Comparison of ENCODE assay signal across 9 mouse cellular contexts in genomic region chr8:87663349-87664216, GRCm38 (mm10).
A peak's percentile ranks its signal among the peaks of the same experiment; 100 is the strongest.
DNase-seq lines count a peak whose midpoint lies in the region; ATAC-seq and TF ChIP-seq lines count a peak whose summit lies in the region.
"Had no signal": no experiment of that assay in that cellular context is flagged by ENCODE, and none has a peak within 500 bp of the region (broad histone marks: within the 10 kb centered on the region; RNA-seq: fewer than 3 reads in every experiment).

No protein-coding gene starts in this region.

- peak overlapping the region; percentile 21; the same call in 1 of the 2 replicates for H3K9ac ChIP-seq in heart, embryonic 12.5 days
- H3K9ac ChIP-seq in kidney, embryonic 16.5 days (replicated peaks; ENCODE audit: low read length): peak overlapping the region; percentile 55; the same call in 1 of the 2 replicates
- no peak overlapping the region for H3K9ac ChIP-seq in liver, embryonic 11.5 days (ENCODE audit: low read depth, low read length)
- peak overlapping the region; percentile 35 for H3K9ac ChIP-seq in neural tube, embryonic 11.5 days (ENCODE audit: low read length)
- H3K9ac ChIP-seq in stomach, embryonic 16.5 days (ENCODE audit: low read length): peak overlapping the region; percentile 49; the same call in 1 of the 2 replicates

- no peak for ATAC-seq in heart, embryonic 12.5 days (ENCODE audit: insufficient number of reproducible peaks, low FRiP score)
- peak; percentile 44; the same call in 1 of the 2 replicates for ATAC-seq in kidney, embryonic 16.5 days (ENCODE audit: low FRiP score, low TSS enrichment)
- 0 out of 2 replicates have a peak, but pooled peaks have one; percentile 55 for ATAC-seq in liver, embryonic 11.5 days (replicated peaks; ENCODE audit: low FRiP score)
- ATAC-seq in neural tube, embryonic 11.5 days (ENCODE audit: insufficient read depth, low FRiP score, low TSS enrichment): peak; percentile 45
- ATAC-seq in stomach, embryonic 16.5 days (ENCODE audit: insufficient read depth, low FRiP score): peak; percentile 20

- H3K4me1 ChIP-seq in embryonic fibroblast, embryonic 13.5 days (ENCODE audit: control insufficient read depth, insufficient read depth, low read length): peaks cover 4% of the 10 kb centered on the region; the same call in 1 of the 2 replicates
- peaks cover 28% of the 10 kb centered on the region for H3K4me1 ChIP-seq in heart, embryonic 12.5 days (replicated peaks)
- H3K4me1 ChIP-seq in kidney, embryonic 16.5 days (ENCODE audit: insufficient read depth, low read length): peaks cover 39% of the 10 kb centered on the region
- H3K4me1 ChIP-seq in liver, embryonic 11.5 days (replicated peaks; ENCODE audit: control insufficient read depth, insufficient read depth, low read length): peaks cover 10% of the 10 kb centered on the region
- H3K4me1 ChIP-seq in neural tube, embryonic 11.5 days (ENCODE audit: control insufficient read depth, insufficient read depth, low read length): peaks cover 39% of the 10 kb centered on the region
- H3K4me1 ChIP-seq in stomach, embryonic 16.5 days (ENCODE audit: control insufficient read depth, insufficient read depth, low read length): peaks cover 14% of the 10 kb centered on the region; the same call in 1 of the 2 replicates

- peak overlapping the region; percentile 14; the same call in 1 of the 2 replicates for H3K4me3 ChIP-seq in embryonic fibroblast, embryonic 13.5 days (ENCODE audit: insufficient read depth, low read length)
- peak overlapping the region; percentile 48 for H3K4me3 ChIP-seq in heart, embryonic 12.5 days
- peak overlapping the region; percentile 40 for H3K4me3 ChIP-seq in kidney, embryonic 16.5 days (ENCODE audit: low read length)
- H3K4me3 ChIP-seq in liver, embryonic 11.5 days (ENCODE audit: low read depth, low read length): peak overlapping the region; percentile 29
- no peak overlapping the region for H3K4me3 ChIP-seq in neural tube, embryonic 11.5 days (ENCODE audit: low read depth, low read length)
- H3K4me3 ChIP-seq in stomach, embryonic 16.5 days (replicated peaks; ENCODE audit: low read length): peak overlapping the region; percentile 31

- H3K4me2 ChIP-seq in heart, embryonic 12.5 days: peak overlapping the region; percentile 80
- H3K4me2 ChIP-seq in kidney, embryonic 16.5 days (replicated peaks; ENCODE audit: low read depth, low read length): peak overlapping the region; percentile 63
- peak overlapping the region; percentile 60 for H3K4me2 ChIP-seq in liver, embryonic 11.5 days
- peak overlapping the region; percentile 30 for H3K4me2 ChIP-seq in neural tube, embryonic 11.5 days (ENCODE audit: low read depth)
- H3K4me2 ChIP-seq in stomach, embryonic 16.5 days (ENCODE audit: low read depth, low read length): peak overlapping the region; percentile 55

- peak; percentile 74 for TF ChIP-seq CTCF in embryonic fibroblast, embryonic 13.5 days (IDR thresholded peaks at IDR 0.05; ENCODE audit: borderline replicate concordance, insufficient read depth, low read length)

- H3K9me3 ChIP-seq in heart, embryonic 12.5 days (replicated peaks): no peaks in the 10 kb centered on the region
- H3K9me3 ChIP-seq in kidney, embryonic 16.5 days (ENCODE audit: low read length): no peaks in the 10 kb centered on the region
- no peaks in the 10 kb centered on the region for H3K9me3 ChIP-seq in liver, embryonic 11.5 days (ENCODE audit: control insufficient read depth, low read length)
- no peaks in the 10 kb centered on the region for H3K9me3 ChIP-seq in neural tube, embryonic 11.5 days (ENCODE audit: control insufficient read depth, low read length)
- no peaks in the 10 kb centered on the region for H3K9me3 ChIP-seq in stomach, embryonic 16.5 days (replicated peaks; ENCODE audit: control insufficient read depth, low read length)

- H3K27me3 ChIP-seq in heart, embryonic 12.5 days (replicated peaks): peaks cover 59% of the 10 kb centered on the region
- peaks cover 19% of the 10 kb centered on the region; the same call in 1 of the 2 replicates for H3K27me3 ChIP-seq in kidney, embryonic 16.5 days (ENCODE audit: insufficient read depth, low read length)
- peaks cover 49% of the 10 kb centered on the region for H3K27me3 ChIP-seq in liver, embryonic 11.5 days (replicated peaks; ENCODE audit: control insufficient read depth, insufficient read depth, low read length)
- peaks cover 6% of the 10 kb centered on the region; the same call in 1 of the 2 replicates for H3K27me3 ChIP-seq in neural tube, embryonic 11.5 days (ENCODE audit: control insufficient read depth, insufficient read depth, low read length)
- H3K27me3 ChIP-seq in stomach, embryonic 16.5 days (ENCODE audit: control insufficient read depth, insufficient read depth, low read length): peaks cover 21% of the 10 kb centered on the region

- DNase-seq in spleen, adult 18-20 months: peak; percentile 66 to 81
- no peak for DNase-seq in spleen, adult 12 weeks (ENCODE audit: low spot score)
- DNase-seq in liver, embryonic 11.5 days (ENCODE audit: low spot score): peak; percentile 65
- peak; percentile 85 for DNase-seq in neural tube, embryonic 11.5 days (ENCODE audit: low spot score)

- TF ChIP-seq POLR2A in embryonic fibroblast, embryonic 13.5 days (IDR thresholded peaks at IDR 0.05; ENCODE audit: low read depth, low read length): no peak

- H3K27ac ChIP-seq in embryonic fibroblast, embryonic 13.5 days (ENCODE audit: insufficient read depth, low read length): no peak overlapping the region
- H3K27ac ChIP-seq in heart, embryonic 12.5 days (ENCODE audit: poor library complexity, severe bottlenecking): no peak overlapping the region
- no peak overlapping the region for H3K27ac ChIP-seq in kidney, embryonic 16.5 days (ENCODE audit: low read length)
- no peak overlapping the region for H3K27ac ChIP-seq in liver, embryonic 11.5 days (ENCODE audit: low read depth, low read length)
- H3K27ac ChIP-seq in neural tube, embryonic 11.5 days (ENCODE audit: low read depth, low read length): peak overlapping the region; percentile 24
- H3K27ac ChIP-seq in stomach, embryonic 16.5 days (ENCODE audit: low read length): no peak overlapping the region

- 12% methylated on average over 18 of the region's 18 CpGs for WGBS in heart, embryonic 12.5 days
- WGBS in kidney, embryonic 16.5 days: 13% methylated on average over 18 of the region's 18 CpGs
- WGBS in liver, embryonic 11.5 days: 11% methylated on average over 18 of the region's 18 CpGs
- WGBS in neural tube, embryonic 11.5 days: 13% methylated on average over 18 of the region's 18 CpGs
- WGBS in stomach, embryonic 16.5 days: 13% methylated on average over 18 of the region's 18 CpGs

- no peaks in the 10 kb centered on the region for H3K36me3 ChIP-seq in heart, embryonic 12.5 days
- H3K36me3 ChIP-seq in kidney, embryonic 16.5 days (ENCODE audit: insufficient read depth, low read length): no peaks in the 10 kb centered on the region
- no peaks in the 10 kb centered on the region for H3K36me3 ChIP-seq in liver, embryonic 11.5 days (ENCODE audit: control insufficient read depth, insufficient read depth, low read length)
- H3K36me3 ChIP-seq in neural tube, embryonic 11.5 days (ENCODE audit: control insufficient read depth, insufficient read depth, low read length): no peaks in the 10 kb centered on the region
- no peaks in the 10 kb centered on the region for H3K36me3 ChIP-seq in stomach, embryonic 16.5 days (ENCODE audit: control insufficient read depth, insufficient read depth, low read length)
- H3K36me3 ChIP-seq: G1E had no signal

Comparison
In these comparisons a context has a peak if more than half of its experiments do, and no peak if none do; other contexts are left out.
1. H3K4me2 ChIP-seq: peak in every context shown above with its lines; median percentile 80 in heart, embryonic 12.5 days; 63 in kidney, embryonic 16.5 days; 60 in liver, embryonic 11.5 days; 55 in stomach, embryonic 16.5 days; 30 in neural tube, embryonic 11.5 days.